Mouse (Mus musculus): ENCODE results near the gene Slc24a4.

GRCm38 (mm10) chr12:102303867-102304266 lies 175.3 kb downstream of the Slc24a4 start:
- TF ChIP-seq CTCF (IDR thresholded peaks at IDR 0.05; ENCODE audit: low read depth, low read length) = no peak
- no peak for TF ChIP-seq POLR2A (IDR thresholded peaks at IDR 0.05; ENCODE audit: extremely low read depth, insufficient read depth, low read length)
